Mouse (Mus musculus): ENCODE results near the gene Vmac. TPM values are rescaled to one million over a fixed set of nuclear protein-coding genes. Genes with fewer than 3 reads are reported as not detected.

Gene Vmac
- 4.5 TPM for polyA plus RNA-seq (2012; fragmentation: generic; extraction: Trizol)
- long read RNA-seq, experiment 1, transcript Vmac-201 (2 exons, 2,226 nt) = major isoform, 6 of 8 reads
- long read RNA-seq, experiment 1, partial matches to known transcripts = 0 of 8 reads
- long read RNA-seq, experiment 1, other reads (novel, unspliced or antisense) = 0 of 8 reads
- long read RNA-seq, experiment 2, transcript Vmac-201 (2 exons, 2,226 nt) = major isoform, 19 of 21 reads
- long read RNA-seq, experiment 2, partial matches to known transcripts = 0 of 21 reads
- long read RNA-seq, experiment 2, other reads (novel, unspliced or antisense) = 2 of 21 reads

DNA sequence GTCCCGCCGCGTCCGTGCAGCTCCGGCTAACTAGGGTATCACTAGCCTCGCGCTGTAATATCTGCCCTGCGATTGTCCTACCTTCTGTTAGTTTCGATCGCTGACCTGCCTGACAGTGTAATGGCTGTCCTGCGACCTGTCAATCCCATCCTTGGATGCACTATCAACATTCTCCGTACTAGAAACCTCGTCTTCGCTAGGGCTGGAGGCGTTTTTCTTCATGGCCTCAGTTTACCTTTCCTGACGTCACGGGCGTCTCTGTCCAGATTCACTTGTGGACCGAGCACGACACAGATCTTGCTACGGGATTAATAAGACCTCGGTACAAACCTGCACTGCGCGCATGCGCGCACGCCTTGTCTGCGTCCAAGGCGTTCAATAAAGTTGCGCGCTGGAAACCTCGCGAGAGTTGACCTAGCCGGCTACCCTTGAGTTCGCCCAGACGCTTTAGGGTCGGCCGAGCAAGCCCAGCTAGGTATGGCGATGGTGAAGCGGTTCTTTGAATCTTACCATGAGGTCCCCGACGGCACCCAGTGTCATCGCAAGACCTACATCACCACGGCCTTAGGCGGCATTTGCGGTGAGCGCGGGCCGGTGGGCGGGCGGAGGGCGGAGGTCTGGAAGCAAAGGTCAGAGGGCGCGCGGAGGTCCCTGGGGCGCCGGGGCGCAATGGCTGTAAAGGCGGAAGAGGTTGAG lies at the start of gene Vmac, which contains the start of gene Ndufa11:
Vmac (minus strand) TSS at position 660 of the 696 bp plus-strand sequence.
Ndufa11 (plus strand) TSS at position 405 of the 696 bp plus-strand sequence.
- Histone ChIP-seq H3K4me3 (ENCODE audit: insufficient read depth, poor library complexity, severe bottlenecking) (peak within 1 kb of the TSS; percentile 79), H3K27me3 (ENCODE audit: control insufficient read depth, insufficient read depth, insufficient read length) (no peaks in the 10 kb centered on the region), H3K79me2 (ENCODE audit: control insufficient read depth, insufficient read depth) (peaks cover 39% of the 10 kb centered on the region), H3K79me3 (ENCODE audit: low read depth) (peaks cover 17% of the 10 kb centered on the region), H3ac (ENCODE audit: control insufficient read depth, insufficient read length, low read depth) (peak within 1 kb of the TSS; percentile 98), H3K36me3 (ENCODE audit: control insufficient read depth, insufficient read depth) (no peaks in the 10 kb centered on the region)
- TF ChIP-seq FOSL1 (IDR thresholded peaks at IDR 0.05; ENCODE audit: insufficient read depth, low read length, poor library complexity, severe bottlenecking) = no peak
- TF ChIP-seq MYOD1 (IDR thresholded peaks at IDR 0.05; ENCODE audit: control insufficient read depth, insufficient read length, low read depth) = peak; percentile 0

DNA sequence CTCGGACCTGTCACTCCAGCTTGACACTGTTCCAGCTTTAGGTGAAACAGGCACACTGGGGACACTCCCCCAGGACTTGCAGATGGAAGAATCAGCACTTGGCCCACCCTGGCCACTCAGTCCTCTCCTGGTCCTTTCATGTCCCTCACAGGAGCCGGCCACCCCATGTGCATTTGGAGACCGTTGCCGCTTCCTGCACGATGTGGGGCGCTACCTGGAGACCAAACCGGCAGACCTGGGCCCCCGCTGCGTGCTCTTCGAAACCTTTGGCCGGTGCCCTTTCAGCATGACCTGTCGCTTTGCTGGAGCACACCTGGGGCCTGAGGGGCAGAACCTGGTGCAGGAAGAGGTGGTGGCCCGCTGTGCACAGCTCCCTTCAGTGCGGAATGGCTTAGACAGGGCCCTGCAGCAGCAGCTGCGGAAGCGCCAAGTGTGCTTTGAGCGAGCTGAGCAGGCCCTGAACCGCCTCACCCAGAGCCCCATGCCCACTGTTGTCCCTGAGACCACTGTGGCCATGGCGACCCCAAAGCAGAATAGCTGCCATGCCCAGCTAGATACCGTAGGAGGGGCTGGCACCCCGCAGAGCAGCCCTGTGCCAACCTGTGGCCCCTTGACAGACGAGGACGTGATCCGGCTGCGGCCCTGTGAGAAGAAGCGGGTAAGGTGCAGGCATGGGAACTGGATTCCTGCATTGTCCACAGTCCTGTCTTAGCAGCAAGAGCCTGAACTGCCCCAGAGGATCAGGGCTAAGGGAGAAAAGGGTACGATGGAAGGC lies 49.0 kb upstream of the Vmac start:
- Histone ChIP-seq H3K36me3 (ENCODE audit: control insufficient read depth, insufficient read depth) (peaks cover 19% of the 10 kb centered on the region), H3K79me2 (ENCODE audit: control insufficient read depth, insufficient read depth) (peaks cover 10% of the 10 kb centered on the region), H3K4me3 (ENCODE audit: insufficient read depth, poor library complexity, severe bottlenecking) (no peak overlapping the region), H3ac (ENCODE audit: control insufficient read depth, insufficient read length, low read depth) (no peak overlapping the region), H3K27me3 (ENCODE audit: control insufficient read depth, insufficient read depth, insufficient read length) (no peaks in the 10 kb centered on the region), H3K79me3 (ENCODE audit: low read depth) (peaks cover 7% of the 10 kb centered on the region)
- TF ChIP-seq MYOG (IDR thresholded peaks at IDR 0.05; ENCODE audit: control insufficient read depth, extremely low read depth, insufficient read length) (no peak), CTCF (IDR thresholded peaks at IDR 0.05; ENCODE audit: control insufficient read depth, insufficient read depth, insufficient read length) (no peak), MAX (IDR thresholded peaks at IDR 0.05) (no peak)

DNA sequence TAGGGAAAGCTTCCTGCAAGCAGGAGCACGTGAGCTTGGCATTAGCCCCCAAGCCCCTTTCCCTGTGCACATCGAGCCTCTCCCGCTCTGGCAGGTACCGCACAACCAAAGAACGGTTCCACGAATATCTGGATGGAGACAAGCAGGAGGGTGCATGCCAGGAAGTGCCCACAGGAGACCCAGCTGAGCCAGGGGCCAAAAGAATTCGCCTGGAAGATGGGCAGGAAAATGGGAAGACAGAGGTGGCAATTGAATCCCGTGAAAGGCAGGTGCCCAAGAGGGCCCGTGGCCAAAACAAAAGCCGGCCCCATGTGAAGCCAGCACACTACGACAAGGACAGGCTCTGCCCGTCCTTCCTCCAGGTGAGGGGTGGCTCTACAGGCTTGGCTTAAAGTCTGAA lies 47.6 kb upstream of the Vmac start:
- Histone ChIP-seq H3K79me2 (ENCODE audit: control insufficient read depth, insufficient read depth) (peaks cover 10% of the 10 kb centered on the region), H3K27me3 (ENCODE audit: control insufficient read depth, insufficient read depth, insufficient read length) (no peaks in the 10 kb centered on the region), H3K4me3 (ENCODE audit: insufficient read depth, poor library complexity, severe bottlenecking) (peak overlapping the region; percentile 89), H3K79me3 (ENCODE audit: low read depth) (peaks cover 7% of the 10 kb centered on the region), H3ac (ENCODE audit: control insufficient read depth, insufficient read length, low read depth) (peak overlapping the region; percentile 100), H3K36me3 (ENCODE audit: control insufficient read depth, insufficient read depth) (peaks cover 19% of the 10 kb centered on the region)
- TF ChIP-seq FOSL1 (IDR thresholded peaks at IDR 0.05; ENCODE audit: insufficient read depth, low read length, poor library complexity, severe bottlenecking) = no peak
- TF ChIP-seq USF1 (IDR thresholded peaks at IDR 0.05; ENCODE audit: low read depth) = no peak
- no peak for TF ChIP-seq MAX (IDR thresholded peaks at IDR 0.05)
- no peak for TF ChIP-seq CEBPB (IDR thresholded peaks at IDR 0.05; ENCODE audit: low read depth)
- no peak for TF ChIP-seq CTCF (IDR thresholded peaks at IDR 0.05; ENCODE audit: control insufficient read depth, insufficient read depth, insufficient read length)
- TF ChIP-seq MYOG (IDR thresholded peaks at IDR 0.05; ENCODE audit: control insufficient read depth, extremely low read depth, insufficient read length) = no peak
- TF ChIP-seq MYOD1 (IDR thresholded peaks at IDR 0.05; ENCODE audit: control insufficient read depth, insufficient read length, low read depth) = no peak

DNA sequence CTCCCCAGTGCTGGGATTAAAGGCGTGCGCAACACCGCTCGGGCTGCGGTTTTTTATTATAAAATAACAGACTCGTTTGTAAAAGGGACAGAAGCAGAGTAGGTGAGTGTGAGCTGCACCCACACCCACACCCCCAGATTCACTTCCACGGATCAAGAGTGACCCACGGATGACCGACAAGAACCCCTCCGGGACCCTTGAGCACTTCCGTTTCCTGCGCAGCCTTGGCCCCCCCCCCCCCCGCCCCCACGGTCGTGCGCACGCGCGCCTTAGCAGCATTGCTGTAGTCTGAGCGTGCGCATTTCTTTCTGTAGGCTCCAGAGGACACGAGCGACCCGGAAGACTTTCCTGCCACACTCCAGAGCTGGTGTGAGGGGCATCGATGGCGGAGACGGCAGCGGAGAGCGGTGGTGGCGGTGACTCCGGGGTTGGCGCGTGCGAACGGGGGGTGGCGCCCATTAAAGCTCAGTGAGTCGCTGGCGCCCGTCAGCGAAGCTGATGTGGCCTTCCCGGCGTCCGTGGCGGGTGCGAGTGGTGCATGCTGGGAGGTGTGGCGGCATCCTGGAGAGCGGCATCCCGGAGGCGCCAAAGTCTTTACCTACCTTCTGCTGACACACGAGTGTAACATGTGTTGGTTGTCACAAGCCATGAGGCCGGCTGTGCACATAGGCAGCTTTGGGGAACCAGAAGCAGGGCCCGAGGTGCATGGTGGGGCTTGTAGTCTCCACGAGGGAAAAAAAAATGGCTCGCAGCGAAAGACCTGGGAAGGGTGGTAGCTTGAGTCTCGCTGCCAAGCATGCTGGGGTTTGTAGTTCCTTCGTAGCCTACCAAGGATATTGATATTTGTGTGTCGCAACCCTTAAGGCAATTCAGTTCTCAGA lies 46.9 kb upstream of the Vmac start, which contains the start of gene Dus3l:
Dus3l (plus strand) TSS at position 284 of the 881 bp plus-strand sequence.
- Histone ChIP-seq H3ac (ENCODE audit: control insufficient read depth, insufficient read length, low read depth) (peak within 1 kb of the TSS; percentile 100), H3K27me3 (ENCODE audit: control insufficient read depth, insufficient read depth, insufficient read length) (no peaks in the 10 kb centered on the region), H3K36me3 (ENCODE audit: control insufficient read depth, insufficient read depth) (peaks cover 16% of the 10 kb centered on the region), H3K4me3 (ENCODE audit: insufficient read depth, poor library complexity, severe bottlenecking) (peak within 1 kb of the TSS; percentile 89), H3K79me3 (ENCODE audit: low read depth) (peaks cover 7% of the 10 kb centered on the region), H3K79me2 (ENCODE audit: control insufficient read depth, insufficient read depth) (peaks cover 10% of the 10 kb centered on the region)
- TF ChIP-seq CEBPB (IDR thresholded peaks at IDR 0.05; ENCODE audit: low read depth) (peak; percentile 59), MYOG (IDR thresholded peaks at IDR 0.05; ENCODE audit: control insufficient read depth, extremely low read depth, insufficient read length) (no peak), MAX (IDR thresholded peaks at IDR 0.05) (peak; percentile 74)

DNA sequence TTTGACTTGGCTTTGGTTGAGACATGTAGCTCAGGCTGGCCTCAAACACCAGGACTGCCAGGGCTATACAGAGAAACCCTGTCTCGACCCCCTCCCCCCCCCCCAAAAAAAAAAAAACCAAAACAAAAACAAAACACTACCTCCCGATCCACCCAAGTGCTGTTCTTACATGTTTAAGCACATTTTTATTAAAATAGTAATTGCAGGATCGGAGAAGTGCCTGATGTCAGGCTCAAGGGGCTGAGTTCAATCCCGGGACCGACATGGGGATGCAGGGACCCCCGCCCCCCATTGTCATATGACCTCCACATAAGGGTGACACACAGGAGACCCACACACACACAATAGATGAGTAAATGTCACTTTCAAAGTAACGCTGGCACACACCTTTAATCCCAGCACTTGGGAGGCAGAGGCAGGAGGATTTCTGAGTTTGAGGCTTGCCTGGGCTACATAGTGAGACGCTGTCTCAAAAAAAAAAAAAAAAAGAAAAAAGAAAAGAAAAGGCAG lies 46.0 kb upstream of the Vmac start:
- H3K79me2 ChIP-seq (ENCODE audit: control insufficient read depth, insufficient read depth) = peaks cover 10% of the 10 kb centered on the region
- no peak overlapping the region for H3ac ChIP-seq (ENCODE audit: control insufficient read depth, insufficient read length, low read depth)
- no peak for TF ChIP-seq CTCF (IDR thresholded peaks at IDR 0.05; ENCODE audit: control insufficient read depth, insufficient read depth, insufficient read length)
- TF ChIP-seq MYOG (IDR thresholded peaks at IDR 0.05; ENCODE audit: control insufficient read depth, extremely low read depth, insufficient read length) = no peak
- no peak for TF ChIP-seq FOSL1 (IDR thresholded peaks at IDR 0.05; ENCODE audit: insufficient read depth, low read length, poor library complexity, severe bottlenecking)
- TF ChIP-seq USF1 (IDR thresholded peaks at IDR 0.05; ENCODE audit: low read depth) = no peak
- no peak for TF ChIP-seq MYOD1 (IDR thresholded peaks at IDR 0.05; ENCODE audit: control insufficient read depth, insufficient read length, low read depth)
- no peak overlapping the region for H3K4me3 ChIP-seq (ENCODE audit: insufficient read depth, poor library complexity, severe bottlenecking)
- H3K27me3 ChIP-seq (ENCODE audit: control insufficient read depth, insufficient read depth, insufficient read length) = no peaks in the 10 kb centered on the region
- H3K79me3 ChIP-seq (ENCODE audit: low read depth) = peaks cover 7% of the 10 kb centered on the region
- H3K36me3 ChIP-seq (ENCODE audit: control insufficient read depth, insufficient read depth) = peaks cover 7% of the 10 kb centered on the region
